Mouse (Mus musculus): ENCODE measurements at regions not wholly inside any gene's neighbourhood (a gene's known extent, or its start where the extent isn't known, plus 50 kb on each side); places are given as distances from the start of the nearest gene placed in this dataset.

DNA sequence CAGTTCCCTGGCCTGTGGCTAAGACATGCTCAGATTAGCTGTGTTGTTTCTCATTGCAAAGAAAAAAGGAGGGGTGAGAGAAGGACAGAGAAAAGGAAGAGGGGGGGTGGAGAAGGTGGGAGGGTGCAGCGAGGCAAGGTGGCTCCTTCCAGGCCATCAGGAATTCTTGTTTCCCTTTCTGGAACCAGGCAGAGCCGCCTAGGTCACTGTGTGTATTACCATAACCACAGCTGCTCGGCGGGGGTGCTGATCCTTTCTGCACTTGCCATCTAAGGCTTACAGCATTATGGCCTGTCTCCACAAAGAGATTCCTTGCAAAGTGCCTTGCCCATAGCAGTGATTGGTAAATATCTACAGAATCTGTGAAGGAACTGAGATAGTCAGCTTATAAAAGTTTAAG lies 493.1 kb upstream of the Cdh4 start:
- TF ChIP-seq POLR2A (IDR thresholded peaks at IDR 0.05; ENCODE audit: extremely low read depth, insufficient read depth, low read length) = no peak
- no peak for TF ChIP-seq CTCF (IDR thresholded peaks at IDR 0.05; ENCODE audit: low read depth, low read length)

Data from liver, adult 2 months (tissue).